Mouse (Mus musculus): ENCODE measurements around the gene Lactbl1.

The Lactbl1 gene

DNA sequence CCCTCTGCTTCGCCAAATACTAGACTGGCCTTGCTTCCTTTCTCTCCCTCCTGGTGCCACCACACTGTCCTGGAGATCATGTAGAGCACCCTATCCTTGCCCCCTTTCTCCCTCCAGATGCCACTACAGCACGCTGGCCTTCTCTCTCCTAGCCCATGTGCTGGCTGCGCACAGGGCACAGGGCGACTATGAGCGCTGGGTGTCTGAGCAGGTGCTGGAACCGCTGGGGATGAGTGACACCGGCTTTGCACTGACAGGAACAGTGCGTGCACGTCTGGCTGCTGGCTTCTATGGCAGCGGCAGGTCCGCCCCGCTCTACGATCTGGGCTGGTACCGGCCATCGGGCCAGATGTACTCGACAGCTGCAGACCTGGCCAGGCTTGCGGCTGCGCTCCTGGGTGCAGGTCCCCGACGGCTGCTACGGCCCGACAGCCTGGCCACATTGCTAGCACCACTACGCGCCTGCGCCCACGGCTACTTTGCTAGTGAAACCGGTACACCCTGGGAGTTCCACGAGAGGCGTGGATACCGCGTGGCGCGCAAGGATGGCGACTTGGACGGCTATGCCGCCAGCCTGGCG lies 14.7 kb downstream of the Lactbl1 start:
- no peak for DNase-seq (ENCODE audit: low spot score in 2 of 2)

DNA sequence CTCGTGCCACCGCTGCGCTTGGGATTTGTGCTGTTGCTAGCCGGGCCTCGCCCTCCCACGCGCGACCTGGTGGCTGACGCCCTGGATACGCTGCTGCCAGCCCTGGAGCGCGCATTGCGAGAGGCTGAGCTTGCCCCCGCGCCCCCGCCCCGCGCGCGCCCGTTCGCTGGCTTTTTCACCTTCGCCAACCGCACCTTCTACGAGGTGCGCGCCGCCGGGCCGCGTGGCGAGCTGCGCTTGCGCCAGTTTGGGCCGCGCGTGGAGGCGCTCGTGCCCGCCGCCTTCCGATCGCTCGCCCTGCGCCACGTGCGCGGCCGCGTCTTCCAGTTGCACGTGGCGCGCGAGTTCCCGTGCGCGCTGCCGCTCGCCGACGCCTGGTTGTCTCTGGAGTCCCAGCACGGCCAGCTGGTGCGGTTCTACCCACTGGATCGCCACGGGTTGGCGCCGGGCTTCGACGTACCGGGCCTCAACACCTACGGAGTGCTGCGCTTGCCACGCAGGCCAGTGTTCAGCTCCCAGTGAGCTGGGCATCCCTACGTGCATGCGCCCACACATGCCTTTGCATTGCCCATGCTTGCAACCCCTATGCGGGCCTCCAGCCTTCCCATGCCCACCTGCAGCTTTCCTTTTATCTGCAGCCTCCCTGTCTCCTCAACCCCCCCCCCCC lies 15.3 kb downstream of the Lactbl1 start:
- DNase-seq (ENCODE audit: low spot score in 2 of 2): peak; percentile 69 to 78

DNA sequence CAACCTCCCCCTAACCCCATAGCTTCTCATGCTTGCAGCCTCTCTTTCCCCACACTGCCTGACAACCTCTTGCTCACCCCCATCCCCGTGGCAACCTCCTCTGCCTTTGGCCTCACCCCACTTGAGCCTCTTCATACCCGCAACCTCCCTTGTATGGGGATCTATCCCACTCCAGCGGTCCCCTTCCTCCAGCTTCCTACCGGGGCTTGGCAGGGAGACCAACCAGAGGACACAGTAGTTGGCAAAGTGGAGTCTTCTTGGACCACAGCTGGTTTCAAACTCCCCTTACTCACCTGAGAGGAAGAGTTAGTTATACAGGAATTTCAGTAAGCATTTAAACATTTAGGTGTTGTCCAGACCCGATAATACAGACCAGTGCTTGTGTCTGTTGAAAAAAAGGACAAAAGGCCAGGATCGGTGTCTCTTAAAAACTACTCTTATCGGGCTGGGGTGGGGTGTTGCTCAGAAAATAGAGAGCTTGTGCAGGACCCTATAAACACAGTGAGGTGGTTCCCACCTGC lies 15.9 kb downstream of the Lactbl1 start:
- DNase-seq (ENCODE audit: low spot score in 2 of 2): no peak

- DNase-seq (ENCODE audit: low spot score in 2 of 2): no peak
Measured at GRCm38 (mm10) chr4:136638890-136639289, 16.5 kb downstream of the Lactbl1 start.

- DNase-seq (ENCODE audit: low spot score in 2 of 2): peak; percentile 72 to 74
Measured at GRCm38 (mm10) chr4:136648922-136649479, 26.6 kb downstream of the Lactbl1 start.

DNA sequence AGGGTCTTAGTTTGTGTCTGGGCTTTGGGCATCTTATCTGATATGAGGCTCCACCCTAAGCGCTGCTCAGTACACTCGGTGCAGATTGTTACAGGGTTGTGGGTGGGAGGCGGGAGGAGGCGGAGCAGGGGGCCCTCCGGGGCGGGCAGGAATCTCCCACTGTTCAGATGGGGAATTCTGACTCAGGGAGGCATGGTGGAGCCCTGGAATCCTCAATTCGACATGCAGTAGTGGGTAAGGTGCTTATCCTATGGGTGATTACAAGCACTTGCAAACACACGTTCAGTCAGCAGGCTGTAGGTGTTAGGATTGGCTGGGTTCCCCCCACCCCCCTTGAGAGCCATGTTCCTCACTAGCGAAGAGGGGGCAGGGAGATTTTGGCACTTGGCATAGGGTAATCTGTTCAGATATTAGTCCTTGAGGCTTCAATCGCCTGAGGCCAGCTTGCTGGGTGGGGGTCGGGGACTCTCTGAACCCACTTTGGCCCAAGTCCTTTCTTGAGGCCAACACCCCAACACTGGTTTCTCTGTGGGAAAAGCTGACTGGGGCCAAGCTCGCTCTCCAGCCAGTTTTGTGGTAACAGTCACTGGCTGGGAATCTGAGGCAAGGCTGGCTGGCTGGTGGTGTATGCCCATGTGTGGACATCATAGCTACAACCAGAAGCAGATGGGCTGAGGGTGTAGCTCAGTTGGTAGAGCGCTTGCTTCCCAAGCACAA lies 27.2 kb downstream of the Lactbl1 start:
- peak in 1 of 2 experiments; percentile 14 for DNase-seq (ENCODE audit: low spot score in 2 of 2)

DNA sequence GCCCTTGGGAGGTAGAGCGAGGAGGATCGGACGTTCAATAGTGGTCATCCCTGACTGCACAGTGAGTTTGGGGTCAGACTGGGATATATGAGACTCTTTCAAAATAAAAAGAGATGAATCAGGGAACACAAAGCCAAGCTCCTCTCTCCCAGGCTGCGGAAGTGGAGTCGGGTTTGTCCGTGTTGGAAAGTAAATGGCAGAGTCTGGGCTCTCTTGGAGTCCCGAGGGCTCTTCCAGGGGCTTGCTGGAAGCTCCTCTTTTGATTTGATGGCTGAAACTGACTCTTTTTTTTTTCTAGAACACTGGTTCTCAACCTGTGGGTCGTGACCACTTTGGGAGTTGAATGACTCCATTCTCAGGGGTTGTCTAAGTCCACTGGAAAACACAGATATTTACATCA lies 27.8 kb downstream of the Lactbl1 start:
- DNase-seq (ENCODE audit: low spot score in 2 of 2): no peak

DNA sequence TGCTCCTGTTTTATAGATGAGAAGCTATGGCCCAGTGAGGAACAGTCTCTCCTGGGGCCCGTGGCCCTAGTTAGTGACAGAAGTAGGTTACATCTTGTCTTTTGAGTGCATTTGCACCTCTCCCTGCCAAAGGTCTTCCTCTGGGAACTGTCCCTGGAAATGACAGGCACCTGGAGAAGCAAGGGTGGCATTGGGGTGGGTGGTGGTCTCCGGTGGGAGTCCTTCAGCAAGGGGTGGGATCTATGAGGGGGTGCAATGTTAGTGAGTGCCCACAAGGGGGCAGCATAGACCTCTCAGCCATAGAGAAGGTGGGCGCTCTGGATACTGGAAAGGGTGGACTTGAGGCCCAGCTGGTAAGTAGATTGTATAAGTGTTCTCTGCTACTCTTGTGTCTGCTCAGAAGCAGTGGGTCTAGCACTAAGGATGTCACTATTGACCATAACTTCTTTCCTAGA lies 29.0 kb downstream of the Lactbl1 start:
- no peak for DNase-seq (ENCODE audit: low spot score in 2 of 2)

- peak in 1 of 2 experiments; percentile 16 for DNase-seq (ENCODE audit: low spot score in 2 of 2)
Measured at GRCm38 (mm10) chr4:136651882-136652527, 29.6 kb downstream of the Lactbl1 start.

- no peak for DNase-seq (ENCODE audit: low spot score in 2 of 2)
Measured at GRCm38 (mm10) chr4:136652528-136652910, 30.1 kb downstream of the Lactbl1 start.

DNA sequence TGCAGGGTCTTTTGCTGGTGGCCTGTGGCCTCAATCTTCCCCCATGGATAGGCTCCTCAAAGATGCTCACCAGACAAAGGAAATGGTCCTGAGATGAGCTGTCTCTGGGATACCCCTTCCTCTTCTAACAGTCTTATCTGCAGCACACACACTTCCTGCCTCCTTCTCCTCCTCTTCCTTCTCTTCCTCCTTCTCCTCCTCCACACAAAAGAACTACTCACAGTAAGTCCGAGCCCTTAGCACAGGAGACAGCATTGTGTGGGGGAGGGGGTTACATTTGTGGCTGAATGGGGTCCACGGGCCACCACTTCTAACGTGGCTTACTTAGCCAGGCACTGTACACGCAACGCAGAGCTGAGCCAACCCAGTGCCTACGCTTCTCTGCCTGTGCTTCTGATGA lies 30.6 kb downstream of the Lactbl1 start:
- DNase-seq (ENCODE audit: low spot score in 2 of 2): no peak

DNA sequence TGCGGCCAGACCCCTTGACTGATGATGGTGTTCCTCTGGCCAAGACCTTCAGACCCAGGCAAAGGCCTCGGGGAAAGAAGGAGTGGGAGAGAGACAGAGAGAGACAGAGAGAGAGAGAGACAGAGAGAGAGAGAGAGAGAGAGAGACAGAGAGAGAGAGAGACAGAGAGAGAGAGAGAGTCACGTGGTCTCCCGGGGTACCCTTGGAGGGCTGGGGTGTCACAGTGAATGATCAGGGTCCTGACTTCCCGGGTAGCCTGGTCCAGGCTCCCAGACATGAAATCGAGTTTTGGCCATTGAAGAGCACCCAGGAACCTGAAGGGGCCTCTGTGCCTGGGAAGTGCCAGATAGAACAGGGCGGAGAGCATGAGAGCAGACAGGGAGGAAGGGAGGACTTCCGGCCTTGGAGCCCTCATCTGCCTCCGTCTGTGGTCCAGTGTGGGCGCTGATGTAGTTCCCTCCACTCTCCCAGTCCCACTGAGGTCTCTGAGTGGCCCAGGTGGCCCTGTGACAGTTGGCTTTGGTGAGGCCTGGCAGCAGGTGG lies 31.3 kb downstream of the Lactbl1 start:
- DNase-seq (ENCODE audit: low spot score in 2 of 2): no peak

DNA sequence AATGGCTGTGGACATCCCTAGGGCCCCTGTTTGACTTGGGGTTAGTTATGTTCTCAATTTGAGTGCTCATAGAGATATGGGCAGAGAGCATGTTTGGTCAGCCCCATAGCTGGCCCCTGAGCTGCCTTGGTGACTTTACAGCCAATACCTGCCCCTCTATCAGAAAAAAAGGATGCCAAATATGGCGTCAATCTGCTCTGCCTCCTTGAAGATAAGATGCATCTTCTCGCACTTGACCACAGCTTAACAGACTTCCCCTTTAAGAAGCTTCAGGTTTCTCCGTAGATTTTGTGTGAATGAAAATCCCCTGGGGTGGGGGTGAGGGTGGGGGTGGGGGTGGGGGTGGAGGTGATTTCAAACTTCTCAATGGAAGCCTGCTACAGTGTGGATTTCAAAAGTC lies 35.5 kb downstream of the Lactbl1 start:
- no peak for DNase-seq (ENCODE audit: low spot score in 2 of 2)

DNA sequence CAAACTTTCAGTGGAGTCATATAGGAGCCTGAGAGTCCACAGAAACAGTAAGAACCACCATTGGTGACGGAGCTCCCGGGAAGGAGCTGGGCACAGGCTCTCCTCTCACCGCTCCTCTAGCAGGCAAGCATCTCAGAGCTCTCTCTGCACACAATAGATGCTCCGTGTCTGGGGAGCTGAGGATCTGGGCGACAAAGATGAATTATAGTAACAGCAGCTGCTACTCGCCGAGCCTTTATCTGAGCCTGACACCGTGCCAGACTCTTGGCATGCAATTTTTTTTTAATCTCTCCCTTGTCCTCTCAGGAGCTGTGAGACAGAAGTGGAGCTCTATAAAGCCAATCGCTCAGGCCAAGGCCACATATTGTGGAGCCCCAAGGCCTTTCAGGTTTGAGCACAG lies 42.6 kb downstream of the Lactbl1 start:
- peak; percentile 37 to 56 for DNase-seq (ENCODE audit: low spot score in 2 of 2)

GRCm38 (mm10) chr4:136666002-136666401 lies 43.6 kb downstream of the Lactbl1 start:
- no peak for DNase-seq (ENCODE audit: low spot score in 2 of 2)

DNA sequence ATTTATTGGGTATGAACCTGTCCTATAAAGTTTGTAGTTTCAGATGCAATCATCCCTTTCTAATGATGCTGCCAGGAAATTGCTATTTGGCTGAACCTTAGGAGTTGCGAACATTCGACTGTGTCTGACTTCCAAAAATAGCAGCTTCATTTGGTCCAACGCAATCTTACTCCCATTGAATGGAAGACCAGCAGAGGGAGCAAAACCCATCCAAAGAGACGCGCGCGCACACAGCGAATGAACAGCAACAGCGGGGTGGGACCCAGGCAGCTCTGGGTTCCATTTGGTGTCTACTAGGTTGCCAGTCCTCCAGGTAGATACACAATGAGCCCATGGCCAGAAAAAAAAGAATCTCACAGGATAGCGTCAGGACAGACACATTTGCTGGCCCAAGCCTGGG lies 45.3 kb downstream of the Lactbl1 start:
- DNase-seq (ENCODE audit: low spot score in 2 of 2): no peak

- DNase-seq (ENCODE audit: low spot score in 2 of 2): no peak
Measured at GRCm38 (mm10) chr4:136672335-136673090, 50.1 kb downstream of the Lactbl1 start.

DNA sequence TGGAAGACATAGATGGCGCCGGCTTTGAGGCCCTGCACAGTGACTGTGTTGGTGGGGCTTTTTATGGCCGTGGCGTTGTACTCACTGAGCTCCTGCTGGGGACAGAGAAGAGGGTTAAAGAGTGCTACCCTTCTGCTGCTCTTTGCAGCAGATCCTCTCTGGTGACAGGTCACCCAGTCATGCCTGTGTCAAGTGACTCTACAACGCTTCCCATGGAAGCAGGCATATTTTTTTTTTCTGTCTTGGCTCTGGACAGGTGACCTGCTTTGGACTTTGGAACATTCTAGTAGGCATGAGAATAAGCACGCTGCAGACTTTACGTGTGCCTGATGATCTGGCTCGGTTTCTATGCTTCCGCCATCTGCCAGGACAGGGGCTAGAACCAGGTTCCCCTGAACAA lies 53.0 kb downstream of the Lactbl1 start:
- DNase-seq (ENCODE audit: low spot score in 2 of 2): no peak

- DNase-seq (ENCODE audit: low spot score in 2 of 2): peak; percentile 78
Measured at GRCm38 (mm10) chr4:136678480-136678879, 56.1 kb downstream of the Lactbl1 start.

GRCm38 (mm10) chr4:136679221-136679620 lies 56.8 kb downstream of the Lactbl1 start:
- DNase-seq (ENCODE audit: low spot score in 2 of 2): no peak

- DNase-seq (ENCODE audit: low spot score in 2 of 2): no peak
Measured at GRCm38 (mm10) chr4:136680641-136681040, 58.2 kb downstream of the Lactbl1 start.

All from right cerebral cortex, postnatal 36 days (tissue).